Mouse (Mus musculus) kidney, postnatal 0 days (tissue): ENCODE data around the gene Rpl15. TPM values are rescaled to one million over a fixed set of nuclear protein-coding genes. Genes with fewer than 3 reads are reported as not detected.
"Not testable (repeated sequence)": the region's sequence is repeated elsewhere in the genome, so short reads cannot be mapped to it uniquely, and the experiment has no call there.

Experiments
- ATAC-seq: fragments of 200-750 bp; cut with Nextera tagmentation; replicated peaks from 2 replicates; pipeline ENCODE4 v1.8.0; 2017; ENCODE audit warnings: low read depth, moderate number of reproducible peaks, moderate TSS enrichment, moderate library complexity; ENCODE audit not compliant: low FRiP score
- DNase-seq: peaks from one replicate; pipeline ENCODE4 v3.0.0-alpha.2; 2016; ENCODE audit warnings: low spot score
- H3K27ac ChIP-seq: fragments of 300-500 bp; sonication (generic); 2 replicates; pipeline ENCODE4 v1.5.1; 2014; ENCODE audit warnings: mild to moderate bottlenecking
- H3K27me3 ChIP-seq: fragments of 300-500 bp; sonication (generic); 2 replicates; pipeline ENCODE4 v1.6.1; 2014; ENCODE audit warnings: low read length, mixed read lengths; ENCODE audit not compliant: insufficient read depth
- H3K36me3 ChIP-seq: fragments of 300-500 bp; sonication (generic); 2 replicates; pipeline ENCODE4 v1.6.1; 2014; ENCODE audit warnings: low read length, mixed read lengths; ENCODE audit not compliant: insufficient read depth
- H3K4me1 ChIP-seq: fragments of 300-500 bp; sonication (generic); replicated peaks from 2 replicates; pipeline ENCODE4 v1.6.1; 2014; ENCODE audit warnings: antibody characterized with exemption, low read length, mixed read lengths; ENCODE audit not compliant: insufficient read depth
- H3K4me2 ChIP-seq: fragments of 300-500 bp; sonication (generic); 2 replicates; pipeline ENCODE4 v1.6.1; 2014; ENCODE audit warnings: mild to moderate bottlenecking, low read length, moderate library complexity, mixed read lengths
- H3K4me3 ChIP-seq: fragments of 300-500 bp; sonication (generic); replicated peaks from 2 replicates; pipeline ENCODE4 v1.5.1; 2014; ENCODE audit warnings: low read depth, low read length
- H3K9ac ChIP-seq: fragments of 300-500 bp; sonication (generic); 2 replicates; pipeline ENCODE4 v1.6.1; 2014; ENCODE audit warnings: low read depth, low read length
- H3K9me3 ChIP-seq: fragments of 300-500 bp; sonication (generic); replicated peaks from 2 replicates; pipeline ENCODE4 v1.6.1; 2016; ENCODE audit warnings: low read length, inconsistent platforms, mixed read lengths
- CTCF ChIP-seq: IDR thresholded peaks from 2 replicates; pipeline ENCODE4 v1.5.1; 2016; ENCODE audit warnings: antibody characterized with exemption, low read depth, mild to moderate bottlenecking, moderate library complexity
- WGBS: fragments of 180-500 bp; shearing (Covaris S2); extraction: QIAGEN DNeasy Blood & Tissue Kit; methylation state at CpG from one replicate; pipeline ENCODE4 v1.1.7; 2014; 5-methylcytosine and 5-hydroxymethylcytosine counted together
- polyA plus RNA-seq: library from polyadenylated mRNA; unstranded; fragments of >200 nt; fragmentation: Nextera tagmentation; extraction: Ambion mirVana; gene quantifications from 2 replicates; pipeline ENCODE4 v1.2.1, GENCODE M21; 2015

Gene Rpl15
- polyA plus RNA-seq, 1 experiment from 2014 or later, result 558 TPM

GRCm38 (mm10) chr14:18237381-18237780 is 33.8 kb downstream of the Rpl15 start:
- peak overlapping the region; percentile 81 for H3K4me2 ChIP-seq
- TF ChIP-seq CTCF, result no peak
- no peaks in the 10 kb centered on the region for H3K4me1 ChIP-seq
- H3K27me3 ChIP-seq, result no peaks in the 10 kb centered on the region
- H3K4me3 ChIP-seq, result peak overlapping the region; percentile 84; the same call in 1 of the 2 replicates
- peak overlapping the region; percentile 94; the same call in 1 of the 2 replicates for H3K9ac ChIP-seq
- no peaks in the 10 kb centered on the region for H3K36me3 ChIP-seq
- H3K27ac ChIP-seq, result no peak overlapping the region
- ATAC-seq (no peak), DNase-seq (no peak)
- 65% methylated on average over 4 of the region's 4 CpGs for WGBS
- no peaks in the 10 kb centered on the region for H3K9me3 ChIP-seq

- not testable (repeated sequence) for DNase-seq, H3K9ac ChIP-seq, H3K4me1 ChIP-seq, H3K4me2 ChIP-seq, H3K9me3 ChIP-seq, H3K27ac ChIP-seq, ATAC-seq, H3K36me3 ChIP-seq, H3K4me3 ChIP-seq, H3K27me3 ChIP-seq
- 78% methylated on average over 2 of the region's 2 CpGs for WGBS
These were observed 34.5 kb downstream of the Rpl15 start for GRCm38 (mm10) chr14:18236496-18237235.

- H3K4me1 ChIP-seq, result no peaks in the 10 kb centered on the region
- no peaks in the 10 kb centered on the region for H3K9me3 ChIP-seq
- H3K4me2 ChIP-seq, result no peak overlapping the region
- H3K9ac ChIP-seq, result no peak overlapping the region
- WGBS, result 32% methylated on average over 5 of the region's 5 CpGs
- TF ChIP-seq CTCF, result no peak
- H3K36me3 ChIP-seq, result no peaks in the 10 kb centered on the region
- no peak overlapping the region; the same call in 1 of the 2 replicates for H3K27ac ChIP-seq
- no peaks in the 10 kb centered on the region for H3K27me3 ChIP-seq
- DNase-seq (peak; percentile 1), ATAC-seq (no peak)
- no peak overlapping the region for H3K4me3 ChIP-seq
These were observed 36.9 kb downstream of the Rpl15 start for GRCm38 (mm10) chr14:18233981-18234960.

GRCm38 (mm10) chr14:18233076-18233475 is 38.1 kb downstream of the Rpl15 start:
- no peak overlapping the region for H3K27ac ChIP-seq
- H3K9ac ChIP-seq, result no peak overlapping the region
- H3K4me3 ChIP-seq, result no peak overlapping the region
- TF ChIP-seq CTCF, result no peak
- H3K36me3 ChIP-seq, result no peaks in the 10 kb centered on the region
- DNase-seq (no peak), ATAC-seq (no peak)
- no peaks in the 10 kb centered on the region for H3K27me3 ChIP-seq
- H3K4me1 ChIP-seq, result no peaks in the 10 kb centered on the region
- no peaks in the 10 kb centered on the region for H3K9me3 ChIP-seq
- 86% methylated on average over 2 of the region's 2 CpGs for WGBS
- no peak overlapping the region for H3K4me2 ChIP-seq

- not testable (repeated sequence) for H3K4me3 ChIP-seq, H3K27me3 ChIP-seq, H3K36me3 ChIP-seq, H3K27ac ChIP-seq, DNase-seq, H3K9ac ChIP-seq, H3K4me2 ChIP-seq, H3K4me1 ChIP-seq, ATAC-seq, H3K9me3 ChIP-seq
- WGBS, result 86% methylated on average over 8 of the region's 8 CpGs
These were observed 39.3 kb downstream of the Rpl15 start for GRCm38 (mm10) chr14:18231866-18232265.

GRCm38 (mm10) chr14:18229751-18230150 is 41.4 kb downstream of the Rpl15 start:
- not testable (repeated sequence) for H3K9ac ChIP-seq, H3K4me2 ChIP-seq, DNase-seq, H3K27me3 ChIP-seq, H3K4me3 ChIP-seq, H3K36me3 ChIP-seq, H3K9me3 ChIP-seq, H3K4me1 ChIP-seq, H3K27ac ChIP-seq, ATAC-seq
- WGBS, result 92% methylated on average over 10 of the region's 10 CpGs

GRCm38 (mm10) chr14:18226181-18226580 is 45.0 kb downstream of the Rpl15 start:
- DNase-seq, ATAC-seq: not testable (repeated sequence)
- 76% methylated on average over 11 of the region's 11 CpGs for WGBS

GRCm38 (mm10) chr14:18225431-18225830 is 45.8 kb downstream of the Rpl15 start:
- H3K4me2 ChIP-seq, H3K36me3 ChIP-seq, H3K9me3 ChIP-seq, DNase-seq, H3K4me3 ChIP-seq, H3K27ac ChIP-seq, ATAC-seq, H3K4me1 ChIP-seq, H3K27me3 ChIP-seq, H3K9ac ChIP-seq: not testable (repeated sequence)
- 92% methylated on average over 11 of the region's 11 CpGs for WGBS

More at GRCm38 (mm10) chr14:18226181-18226580, 45.0 kb downstream of the Rpl15 start:
- H3K9me3 ChIP-seq, H3K27me3 ChIP-seq, H3K4me2 ChIP-seq, H3K9ac ChIP-seq, H3K4me3 ChIP-seq, H3K4me1 ChIP-seq, H3K36me3 ChIP-seq, H3K27ac ChIP-seq: not testable (repeated sequence)
